Mouse (Mus musculus) layer of hippocampus, adult 9-10 months (tissue): ENCODE measurements around the gene Xylt1.
A peak's percentile ranks its signal among the peaks of the same experiment; 100 is the strongest.

ENCODE experiments used
- DNase-seq: peaks from one replicate; pipeline ENCODE4 v3.0.0; 2022; ENCODE audit warnings: low spot score

Xylt1 gene

GRCm38 (mm10) chr7:117564627-117565026 lies 183.8 kb downstream of the Xylt1 start:
- DNase-seq = no peak

- DNase-seq = no peak
Measured at GRCm38 (mm10) chr7:117566115-117566514, 185.3 kb downstream of the Xylt1 start.

- DNase-seq = no peak
Measured at GRCm38 (mm10) chr7:117566833-117567232, 186.1 kb downstream of the Xylt1 start.

- no peak for DNase-seq
Measured at GRCm38 (mm10) chr7:117567252-117567651, 186.5 kb downstream of the Xylt1 start.

GRCm38 (mm10) chr7:117567653-117568340 lies 187.0 kb downstream of the Xylt1 start:
- DNase-seq = no peak

GRCm38 (mm10) chr7:117571131-117571530 lies 190.4 kb downstream of the Xylt1 start:
- DNase-seq = no peak

- no peak for DNase-seq
Measured at GRCm38 (mm10) chr7:117571713-117572112, 190.9 kb downstream of the Xylt1 start.

- no peak for DNase-seq
Measured at GRCm38 (mm10) chr7:117573170-117573569, 192.4 kb downstream of the Xylt1 start.

GRCm38 (mm10) chr7:117575417-117575816 lies 194.6 kb downstream of the Xylt1 start:
- no peak for DNase-seq

- DNase-seq = no peak
Measured at GRCm38 (mm10) chr7:117577035-117577434, 196.3 kb downstream of the Xylt1 start.

- no peak for DNase-seq
Measured at GRCm38 (mm10) chr7:117585164-117585563, 204.4 kb downstream of the Xylt1 start.

GRCm38 (mm10) chr7:117586811-117587210 lies 206.0 kb downstream of the Xylt1 start:
- no peak for DNase-seq

- DNase-seq = no peak
Measured at GRCm38 (mm10) chr7:117587234-117587929, 206.6 kb downstream of the Xylt1 start.

GRCm38 (mm10) chr7:117588426-117588825 lies 207.6 kb downstream of the Xylt1 start:
- DNase-seq = no peak

- DNase-seq = no peak
Measured at GRCm38 (mm10) chr7:117589359-117589758, 208.6 kb downstream of the Xylt1 start.

GRCm38 (mm10) chr7:117589820-117590219 lies 209.0 kb downstream of the Xylt1 start:
- no peak for DNase-seq

- DNase-seq = no peak
Measured at GRCm38 (mm10) chr7:117594191-117594590, 213.4 kb downstream of the Xylt1 start.

GRCm38 (mm10) chr7:117595029-117595695 lies 214.4 kb downstream of the Xylt1 start:
- peak; percentile 41 for DNase-seq

GRCm38 (mm10) chr7:117600443-117600842 lies 219.7 kb downstream of the Xylt1 start:
- no peak for DNase-seq

GRCm38 (mm10) chr7:117610439-117610838 lies 229.7 kb downstream of the Xylt1 start:
- DNase-seq = no peak

GRCm38 (mm10) chr7:117612788-117613473 lies 232.2 kb downstream of the Xylt1 start:
- no peak for DNase-seq

- no peak for DNase-seq
Measured at GRCm38 (mm10) chr7:117613796-117614195, 233.0 kb downstream of the Xylt1 start.
